Mouse (Mus musculus) stomach, embryonic 14.5 days (tissue): ENCODE measurements at regions not wholly inside any gene's neighbourhood (a gene's known extent, or its start where the extent isn't known, plus 50 kb on each side); places are given as distances from the start of the nearest gene placed in this dataset.

Experiments
- ATAC-seq: fragments of 200-750 bp; cut with Nextera tagmentation; 2 replicates; pipeline ENCODE4 v1.8.0; 2017; ENCODE audit warnings: low read depth, moderate TSS enrichment; ENCODE audit not compliant: insufficient number of reproducible peaks, insufficient read depth, low FRiP score
- H3K27ac ChIP-seq: fragments of 300-500 bp; sonication (generic); 2 replicates; pipeline ENCODE4 v1.5.1; 2014; ENCODE audit warnings: mild to moderate bottlenecking, low read length, moderate library complexity, mixed read lengths
- H3K27me3 ChIP-seq: fragments of 300-500 bp; sonication (generic); 2 replicates; pipeline ENCODE4 v1.6.1; 2014; ENCODE audit warnings: low read length, control low read depth, mixed read lengths; ENCODE audit not compliant: control insufficient read depth, insufficient read depth
- H3K36me3 ChIP-seq: fragments of 300-500 bp; sonication (generic); 2 replicates; pipeline ENCODE4 v1.6.1; 2014; ENCODE audit warnings: mild to moderate bottlenecking, control low read depth, low read length, moderate library complexity, mixed read lengths; ENCODE audit not compliant: control insufficient read depth, insufficient read depth
- H3K4me1 ChIP-seq: fragments of 300-500 bp; sonication (generic); 2 replicates; pipeline ENCODE4 v1.6.1; 2014; ENCODE audit warnings: low read length, control low read depth, mixed read lengths; ENCODE audit not compliant: control insufficient read depth, insufficient read depth
- H3K4me2 ChIP-seq: fragments of 300-500 bp; sonication (generic); replicated peaks from 2 replicates; pipeline ENCODE4 v1.6.1; 2014; ENCODE audit warnings: low read depth, low read length, control low read depth
- H3K4me3 ChIP-seq: fragments of 300-500 bp; sonication (generic); 2 replicates; pipeline ENCODE4 v1.5.1; 2014; ENCODE audit warnings: low read depth, low read length, control low read depth
- H3K9ac ChIP-seq: fragments of 300-500 bp; sonication (generic); replicated peaks from 2 replicates; pipeline ENCODE4 v1.6.1; 2014; ENCODE audit warnings: low read depth, mild to moderate bottlenecking, control low read depth, low read length, moderate library complexity, mixed read lengths
- H3K9me3 ChIP-seq: fragments of 300-500 bp; sonication (generic); 2 replicates; pipeline ENCODE4 v1.6.1; 2016; ENCODE audit warnings: low read depth, low read length, control low read depth; ENCODE audit not compliant: control insufficient read depth
- WGBS: fragments of 180-500 bp; shearing (Covaris S2); extraction: QIAGEN DNeasy Blood & Tissue Kit; methylation state at CpG from one replicate; pipeline ENCODE4 v1.1.7; 2014; 5-methylcytosine and 5-hydroxymethylcytosine counted together

- H3K4me1 ChIP-seq, result no peaks in the 10 kb centered on the region
- H3K27ac ChIP-seq, result no peak overlapping the region
- no peak for ATAC-seq
- no peak overlapping the region for H3K4me2 ChIP-seq
- no peaks in the 10 kb centered on the region for H3K9me3 ChIP-seq
- H3K9ac ChIP-seq, result no peak overlapping the region
- H3K27me3 ChIP-seq, result no peaks in the 10 kb centered on the region
- no peaks in the 10 kb centered on the region for H3K36me3 ChIP-seq
- H3K4me3 ChIP-seq, result no peak overlapping the region
Observed at GRCm38 (mm10) chr2:117804686-117805085, 307.0 kb upstream of the Thbs1 start.

DNA sequence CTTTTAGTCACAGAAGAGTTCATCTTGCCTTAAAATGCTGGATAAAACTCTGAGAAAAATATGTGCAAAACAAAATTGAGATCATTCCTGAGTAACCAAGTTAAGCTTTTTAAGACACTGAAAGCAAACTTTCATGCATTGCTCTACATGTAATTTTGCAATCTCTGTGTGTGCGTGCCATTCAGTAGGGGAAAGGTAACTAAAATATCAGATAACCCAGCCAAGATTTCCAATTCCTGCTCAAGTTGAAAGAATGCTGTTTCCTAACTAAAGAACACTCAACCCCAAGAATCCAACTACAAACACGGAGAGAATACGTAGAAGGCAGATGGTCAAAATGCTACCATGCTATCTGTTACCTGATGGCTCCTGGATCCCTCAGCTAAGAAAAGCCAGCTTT, 304.6 kb upstream of the Thbs1 start:
- Histone ChIP-seq H3K9me3 (no peaks in the 10 kb centered on the region), H3K4me3 (no peak overlapping the region), H3K36me3 (no peaks in the 10 kb centered on the region), H3K27ac (no peak overlapping the region), H3K27me3 (no peaks in the 10 kb centered on the region), H3K4me2 (no peak overlapping the region), H3K9ac (no peak overlapping the region), H3K4me1 (no peaks in the 10 kb centered on the region)
- WGBS, result 76% methylated on average over 3 of the region's 3 CpGs
- ATAC-seq, result no peak

DNA sequence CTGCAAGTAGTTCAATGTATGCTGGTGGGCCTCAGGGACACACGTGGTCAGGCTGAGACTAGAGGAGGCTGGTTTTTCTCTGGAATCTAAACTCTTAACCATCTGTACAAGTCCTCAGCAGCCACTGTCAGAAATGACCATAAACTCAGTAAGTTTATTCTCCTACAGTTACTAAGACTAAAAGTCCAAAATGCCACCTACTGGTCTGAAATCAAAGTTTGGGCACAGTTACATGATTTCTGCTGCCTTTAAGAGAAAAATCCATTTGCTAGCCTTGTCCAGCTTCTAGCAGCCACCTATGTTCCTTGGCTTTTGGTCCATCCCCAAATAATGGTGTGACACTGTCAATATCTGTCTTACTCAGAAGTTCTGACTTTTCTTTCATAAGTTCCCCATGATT, 300.2 kb upstream of the Thbs1 start:
- Histone ChIP-seq H3K9ac (no peak overlapping the region), H3K9me3 (no peaks in the 10 kb centered on the region), H3K4me2 (no peak overlapping the region), H3K27me3 (no peaks in the 10 kb centered on the region), H3K36me3 (no peaks in the 10 kb centered on the region), H3K4me1 (no peaks in the 10 kb centered on the region), H3K4me3 (no peak overlapping the region), H3K27ac (no peak overlapping the region)
- WGBS, result 35% methylated on average over 1 of the region's 1 CpGs
- no peak for ATAC-seq

GRCm38 (mm10) chr2:117811931-117812330, 299.7 kb upstream of the Thbs1 start:
- WGBS, result 83% methylated on average over 2 of the region's 2 CpGs
- no peak overlapping the region for H3K9ac ChIP-seq
- ATAC-seq, result no peak

GRCm38 (mm10) chr2:117819701-117820225, 291.9 kb upstream of the Thbs1 start:
- Histone ChIP-seq H3K36me3 (no peaks in the 10 kb centered on the region), H3K9me3 (no peaks in the 10 kb centered on the region), H3K4me3 (no peak overlapping the region), H3K4me1 (0 out of 2 replicates have a peak, but pooled peaks cover 3% of the 10 kb centered on the region), H3K9ac (no peak overlapping the region), H3K27ac (no peak overlapping the region), H3K27me3 (no peaks in the 10 kb centered on the region), H3K4me2 (no peak overlapping the region)
- 65% methylated on average over 3 of the region's 3 CpGs for WGBS
- no peak for ATAC-seq

More at GRCm38 (mm10) chr2:117811931-117812330, 299.7 kb upstream of the Thbs1 start:
- Histone ChIP-seq H3K36me3 (no peaks in the 10 kb centered on the region), H3K27me3 (no peaks in the 10 kb centered on the region), H3K4me2 (no peak overlapping the region), H3K27ac (no peak overlapping the region), H3K4me1 (no peaks in the 10 kb centered on the region), H3K4me3 (no peak overlapping the region), H3K9me3 (no peaks in the 10 kb centered on the region)

- Histone ChIP-seq H3K36me3 (no peaks in the 10 kb centered on the region), H3K4me2 (no peak overlapping the region), H3K4me3 (no peak overlapping the region), H3K9ac (no peak overlapping the region), H3K27me3 (no peaks in the 10 kb centered on the region), H3K27ac (no peak overlapping the region), H3K9me3 (no peaks in the 10 kb centered on the region), H3K4me1 (0 out of 2 replicates have a peak, but pooled peaks cover 3% of the 10 kb centered on the region)
- no peak for ATAC-seq
Observed at GRCm38 (mm10) chr2:117820708-117821107, 291.0 kb upstream of the Thbs1 start.

DNA sequence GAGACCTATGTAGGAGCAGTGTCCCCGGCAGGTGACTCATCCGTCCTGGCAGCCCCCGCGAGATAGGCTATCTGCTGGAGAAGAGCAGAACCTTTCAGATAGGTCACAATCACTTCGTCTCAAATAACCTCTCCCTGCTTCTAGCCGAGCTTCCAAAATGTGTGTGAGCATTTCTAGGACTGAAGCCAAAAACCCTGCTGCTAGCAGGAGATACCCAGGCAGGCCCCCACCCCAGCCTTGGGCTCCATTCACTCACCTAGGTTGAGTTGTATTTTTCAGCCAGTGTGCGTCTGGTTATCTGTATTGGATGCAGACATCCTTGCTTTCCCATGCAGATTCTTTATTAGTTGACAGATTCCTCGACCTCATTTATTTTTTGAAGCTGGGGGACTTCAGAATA, 286.6 kb upstream of the Thbs1 start:
- 60% methylated on average over 8 of the region's 8 CpGs for WGBS
- Histone ChIP-seq H3K9ac (no peak overlapping the region), H3K27ac (no peak overlapping the region), H3K9me3 (no peaks in the 10 kb centered on the region), H3K36me3 (no peaks in the 10 kb centered on the region), H3K27me3 (no peaks in the 10 kb centered on the region), H3K4me3 (no peak overlapping the region), H3K4me2 (no peak overlapping the region), H3K4me1 (no peaks in the 10 kb centered on the region)
- ATAC-seq, result no peak

DNA sequence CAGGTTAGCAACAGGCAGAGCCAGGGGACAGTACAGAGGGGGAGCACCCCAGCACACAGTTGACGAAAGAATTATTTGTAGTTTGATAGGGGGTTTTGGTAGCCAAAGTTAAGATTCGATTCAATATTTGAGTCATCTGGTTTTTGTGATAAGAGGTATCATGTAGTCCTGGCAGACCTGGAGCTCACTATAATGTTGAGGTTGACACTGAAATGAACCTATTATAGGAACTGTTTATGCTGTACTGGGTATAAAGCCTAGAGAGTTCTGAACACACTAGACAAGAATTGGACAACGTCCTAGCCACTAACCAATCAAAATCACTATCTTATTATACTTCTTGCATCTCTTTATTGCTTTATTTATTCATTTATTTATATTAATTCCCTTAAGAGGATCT, 284.4 kb upstream of the Thbs1 start:
- no peak overlapping the region for H3K27ac ChIP-seq
- no peak overlapping the region for H3K9ac ChIP-seq
- H3K4me2 ChIP-seq, result no peak overlapping the region
- no peaks in the 10 kb centered on the region for H3K36me3 ChIP-seq
- 70% methylated on average over 3 of the region's 3 CpGs for WGBS
- H3K27me3 ChIP-seq, result no peaks in the 10 kb centered on the region
- no peaks in the 10 kb centered on the region for H3K4me1 ChIP-seq
- no peaks in the 10 kb centered on the region for H3K9me3 ChIP-seq
- H3K4me3 ChIP-seq, result no peak overlapping the region
- no peak for ATAC-seq

- no peak overlapping the region for H3K4me3 ChIP-seq
- no peak overlapping the region for H3K9ac ChIP-seq
- H3K4me2 ChIP-seq, result no peak overlapping the region
- ATAC-seq, result no peak
- 56% methylated on average over 2 of the region's 2 CpGs for WGBS
- no peaks in the 10 kb centered on the region for H3K27me3 ChIP-seq
- H3K36me3 ChIP-seq, result no peaks in the 10 kb centered on the region
- no peak overlapping the region for H3K27ac ChIP-seq
- H3K4me1 ChIP-seq, result no peaks in the 10 kb centered on the region
- no peaks in the 10 kb centered on the region for H3K9me3 ChIP-seq
Observed at GRCm38 (mm10) chr2:117838387-117838786, 273.3 kb upstream of the Thbs1 start.
